Mouse (Mus musculus) midbrain, embryonic 15.5 days (tissue): ENCODE results near the gene Zfand6. TPM values are rescaled to one million over a fixed set of nuclear protein-coding genes. Genes with fewer than 3 reads are reported as not detected.

Experiments
- ATAC-seq: fragments of 200-750 bp; cut with Nextera tagmentation; replicated peaks from 2 replicates; pipeline ENCODE4 v1.8.0; 2017; ENCODE audit warnings: moderate TSS enrichment
- H3K27ac ChIP-seq: fragments of 300-500 bp; sonication (generic); 2 replicates; pipeline ENCODE4 v1.5.1; 2015; ENCODE audit warnings: mild to moderate bottlenecking, inconsistent platforms
- H3K27me3 ChIP-seq: fragments of 300-500 bp; sonication (generic); replicated peaks from 2 replicates; pipeline ENCODE4 v1.6.1; 2015; ENCODE audit warnings: inconsistent platforms
- H3K36me3 ChIP-seq: fragments of 300-500 bp; sonication (generic); replicated peaks from 2 replicates; pipeline ENCODE4 v1.6.1; 2015; ENCODE audit warnings: inconsistent platforms
- H3K4me1 ChIP-seq: fragments of 300-500 bp; sonication (generic); 2 replicates; pipeline ENCODE4 v1.6.1; 2015; ENCODE audit warnings: inconsistent platforms
- H3K4me2 ChIP-seq: fragments of 300-500 bp; sonication (generic); 2 replicates; pipeline ENCODE4 v1.6.1; 2015; ENCODE audit warnings: inconsistent platforms, mild to moderate bottlenecking, moderate library complexity
- H3K4me3 ChIP-seq: fragments of 300-500 bp; sonication (generic); 2 replicates; pipeline ENCODE4 v1.5.1; 2015; ENCODE audit warnings: mild to moderate bottlenecking, inconsistent platforms
- H3K9ac ChIP-seq: fragments of 300-500 bp; sonication (generic); 2 replicates; pipeline ENCODE4 v1.6.1; 2015; ENCODE audit warnings: mild to moderate bottlenecking, inconsistent platforms
- H3K9me3 ChIP-seq: fragments of 300-500 bp; sonication (generic); 2 replicates; pipeline ENCODE4 v1.6.1; 2016; ENCODE audit warnings: inconsistent platforms
- WGBS: fragments of 180-500 bp; shearing (Covaris S2); methylation state at CpG from one replicate; pipeline ENCODE4 v1.1.7; 2015; ENCODE audit warnings: mixed read lengths; 5-methylcytosine and 5-hydroxymethylcytosine counted together
- polyA plus RNA-seq: library from polyadenylated mRNA; unstranded; fragments of >200 nt; fragmentation: Nextera tagmentation; extraction: Ambion mirVana; gene quantifications from 2 replicates; pipeline ENCODE4 v1.2.1, GENCODE M21; 2015

Gene Zfand6
- polyA plus RNA-seq, 1 experiment from 2014 or later = 178 TPM

GRCm38 (mm10) chr7:84604501-84604900, 85.3 kb downstream of the Zfand6 start:
- H3K27me3 ChIP-seq = no peaks in the 10 kb centered on the region
- peak overlapping the region; percentile 98; the same call in 1 of the 2 replicates for H3K4me2 ChIP-seq
- no peaks in the 10 kb centered on the region for H3K36me3 ChIP-seq
- H3K27ac ChIP-seq = no peak overlapping the region
- no peak overlapping the region for H3K4me3 ChIP-seq
- peaks cover 10% of the 10 kb centered on the region for H3K4me1 ChIP-seq
- H3K9me3 ChIP-seq = no peaks in the 10 kb centered on the region
- 69% methylated on average over 3 of the region's 3 CpGs for WGBS
- H3K9ac ChIP-seq = no peak overlapping the region
- ATAC-seq = no peak

- H3K27me3 ChIP-seq = no peaks in the 10 kb centered on the region
- no peak overlapping the region for H3K4me3 ChIP-seq
- H3K27ac ChIP-seq = no peak overlapping the region
- no peaks in the 10 kb centered on the region for H3K9me3 ChIP-seq
- no peaks in the 10 kb centered on the region for H3K36me3 ChIP-seq
- no peak overlapping the region for H3K9ac ChIP-seq
- H3K4me2 ChIP-seq = no peak overlapping the region
- no peak for ATAC-seq
- H3K4me1 ChIP-seq = peaks cover 10% of the 10 kb centered on the region
- WGBS = 89% methylated on average over 3 of the region's 3 CpGs
These were observed 88.4 kb downstream of the Zfand6 start for GRCm38 (mm10) chr7:84601331-84601730.

GRCm38 (mm10) chr7:84600631-84601030, 89.1 kb downstream of the Zfand6 start:
- H3K9ac ChIP-seq = no peak overlapping the region
- H3K36me3 ChIP-seq = no peaks in the 10 kb centered on the region
- no peaks in the 10 kb centered on the region for H3K9me3 ChIP-seq
- no peak overlapping the region for H3K27ac ChIP-seq
- H3K4me2 ChIP-seq = no peak overlapping the region
- H3K4me3 ChIP-seq = no peak overlapping the region
- WGBS = 92% methylated on average over 2 of the region's 2 CpGs
- H3K27me3 ChIP-seq = no peaks in the 10 kb centered on the region
- ATAC-seq = no peak
- peaks cover 10% of the 10 kb centered on the region for H3K4me1 ChIP-seq

GRCm38 (mm10) chr7:84596633-84597032, 93.1 kb downstream of the Zfand6 start:
- H3K27ac ChIP-seq = no peak overlapping the region
- no peak for ATAC-seq
- H3K4me1 ChIP-seq = no peaks in the 10 kb centered on the region
- no peak overlapping the region for H3K4me2 ChIP-seq
- H3K27me3 ChIP-seq = no peaks in the 10 kb centered on the region
- no peaks in the 10 kb centered on the region for H3K36me3 ChIP-seq
- WGBS = 87% methylated on average over 3 of the region's 3 CpGs
- H3K9ac ChIP-seq = no peak overlapping the region
- H3K4me3 ChIP-seq = no peak overlapping the region
- H3K9me3 ChIP-seq = no peaks in the 10 kb centered on the region

GRCm38 (mm10) chr7:84596002-84596401, 93.8 kb downstream of the Zfand6 start:
- Histone ChIP-seq H3K27me3 (no peaks in the 10 kb centered on the region), H3K27ac (no peak overlapping the region), H3K9me3 (no peaks in the 10 kb centered on the region), H3K4me1 (no peaks in the 10 kb centered on the region), H3K36me3 (no peaks in the 10 kb centered on the region), H3K4me2 (no peak overlapping the region), H3K9ac (no peak overlapping the region), H3K4me3 (no peak overlapping the region)
- WGBS = 85% methylated on average over 3 of the region's 3 CpGs
- no peak for ATAC-seq

- no peaks in the 10 kb centered on the region for H3K36me3 ChIP-seq
- H3K27me3 ChIP-seq = no peaks in the 10 kb centered on the region
- H3K4me3 ChIP-seq = no peak overlapping the region
- H3K9ac ChIP-seq = no peak overlapping the region
- peak; percentile 34 for ATAC-seq
- no peak overlapping the region for H3K27ac ChIP-seq
- no peaks in the 10 kb centered on the region for H3K4me1 ChIP-seq
- H3K4me2 ChIP-seq = no peak overlapping the region
- no peaks in the 10 kb centered on the region for H3K9me3 ChIP-seq
These were observed 94.8 kb downstream of the Zfand6 start for GRCm38 (mm10) chr7:84594917-84595303.

GRCm38 (mm10) chr7:84594087-84594916, 95.5 kb downstream of the Zfand6 start:
- no peaks in the 10 kb centered on the region for H3K9me3 ChIP-seq
- H3K4me3 ChIP-seq = no peak overlapping the region
- H3K4me2 ChIP-seq = 0 out of 2 replicates have a peak overlapping the region, but pooled peaks have one; percentile 19
- 48% methylated on average over 8 of the region's 8 CpGs for WGBS
- no peaks in the 10 kb centered on the region for H3K27me3 ChIP-seq
- H3K27ac ChIP-seq = no peak overlapping the region
- peak; percentile 87 for ATAC-seq
- no peak overlapping the region for H3K9ac ChIP-seq
- no peaks in the 10 kb centered on the region for H3K36me3 ChIP-seq
- H3K4me1 ChIP-seq = no peaks in the 10 kb centered on the region

GRCm38 (mm10) chr7:84591347-84591746, 98.4 kb downstream of the Zfand6 start:
- no peak for ATAC-seq
- Histone ChIP-seq H3K9me3 (no peaks in the 10 kb centered on the region), H3K4me2 (no peak overlapping the region), H3K4me3 (no peak overlapping the region), H3K9ac (no peak overlapping the region), H3K27ac (no peak overlapping the region), H3K4me1 (no peaks in the 10 kb centered on the region), H3K27me3 (no peaks in the 10 kb centered on the region), H3K36me3 (no peaks in the 10 kb centered on the region)
- whole genome bisulfite sequencing = 88% methylated on average over 3 of the region's 3 CpGs

GRCm38 (mm10) chr7:84590622-84591021, 99.1 kb downstream of the Zfand6 start:
- Histone ChIP-seq H3K4me3 (no peak overlapping the region), H3K9me3 (no peaks in the 10 kb centered on the region), H3K4me1 (no peaks in the 10 kb centered on the region), H3K9ac (no peak overlapping the region), H3K36me3 (no peaks in the 10 kb centered on the region), H3K27ac (no peak overlapping the region), H3K4me2 (no peak overlapping the region), H3K27me3 (no peaks in the 10 kb centered on the region)
- WGBS = 82% methylated on average over 2 of the region's 2 CpGs
- ATAC-seq = no peak

GRCm38 (mm10) chr7:84587101-84587783, 102.5 kb downstream of the Zfand6 start:
- no peak for ATAC-seq
- WGBS = 87% methylated on average over 5 of the region's 5 CpGs
- no peaks in the 10 kb centered on the region for H3K27me3 ChIP-seq

GRCm38 (mm10) chr7:84586360-84587100, 103.2 kb downstream of the Zfand6 start:
- Histone ChIP-seq H3K4me3 (no peak overlapping the region), H3K9me3 (no peaks in the 10 kb centered on the region), H3K4me2 (no peak overlapping the region), H3K36me3 (no peaks in the 10 kb centered on the region), H3K4me1 (no peaks in the 10 kb centered on the region), H3K9ac (no peak overlapping the region), H3K27me3 (no peaks in the 10 kb centered on the region), H3K27ac (no peak overlapping the region)
- ATAC-seq = 0 out of 2 replicates have a peak, but pooled peaks have one; percentile 48
- WGBS = 46% methylated on average over 3 of the region's 3 CpGs

More at GRCm38 (mm10) chr7:84587101-84587783, 102.5 kb downstream of the Zfand6 start:
- no peaks in the 10 kb centered on the region for H3K36me3 ChIP-seq
- H3K4me2 ChIP-seq = no peak overlapping the region
- H3K4me1 ChIP-seq = no peaks in the 10 kb centered on the region
- no peak overlapping the region for H3K9ac ChIP-seq
- no peak overlapping the region for H3K27ac ChIP-seq
- no peaks in the 10 kb centered on the region for H3K9me3 ChIP-seq
- H3K4me3 ChIP-seq = no peak overlapping the region

GRCm38 (mm10) chr7:84585086-84585485, 104.7 kb downstream of the Zfand6 start:
- WGBS = 95% methylated on average over 4 of the region's 4 CpGs
- Histone ChIP-seq H3K27me3 (no peaks in the 10 kb centered on the region), H3K9me3 (no peaks in the 10 kb centered on the region), H3K27ac (no peak overlapping the region), H3K4me3 (no peak overlapping the region), H3K4me1 (no peaks in the 10 kb centered on the region), H3K9ac (no peak overlapping the region), H3K4me2 (no peak overlapping the region), H3K36me3 (no peaks in the 10 kb centered on the region)
- no peak for ATAC-seq
